Mouse (Mus musculus) thymus, postnatal 25 days (tissue): Measurements from ENCODE around the gene Lmx1a.

Source experiments
- DNase-seq: peaks from one replicate; pipeline ENCODE4 v3.0.0; 2022

Lmx1a gene

GRCm38 (mm10) chr1:167789448-167789847 lies 100.4 kb downstream of the Lmx1a start:
- DNase-seq: no peak

GRCm38 (mm10) chr1:167790688-167791087 lies 101.7 kb downstream of the Lmx1a start:
- DNase-seq: no peak

GRCm38 (mm10) chr1:167791221-167791620 lies 102.2 kb downstream of the Lmx1a start:
- no peak for DNase-seq

GRCm38 (mm10) chr1:167801923-167802322 lies 112.9 kb downstream of the Lmx1a start:
- no peak for DNase-seq

- no peak for DNase-seq
These were observed 113.7 kb downstream of the Lmx1a start for GRCm38 (mm10) chr1:167802510-167803271.

GRCm38 (mm10) chr1:167803351-167803981 lies 114.4 kb downstream of the Lmx1a start:
- DNase-seq: no peak

- DNase-seq: no peak
These were observed 115.8 kb downstream of the Lmx1a start for GRCm38 (mm10) chr1:167804836-167805235.

- DNase-seq: no peak
These were observed 122.1 kb downstream of the Lmx1a start for GRCm38 (mm10) chr1:167811141-167811540.

- DNase-seq: no peak
These were observed 126.1 kb downstream of the Lmx1a start for GRCm38 (mm10) chr1:167815166-167815565.

GRCm38 (mm10) chr1:167817028-167817427 lies 128.0 kb downstream of the Lmx1a start:
- DNase-seq: no peak

GRCm38 (mm10) chr1:167817616-167818015 lies 128.6 kb downstream of the Lmx1a start:
- DNase-seq: no peak

- DNase-seq: no peak
These were observed 131.0 kb downstream of the Lmx1a start for GRCm38 (mm10) chr1:167820031-167820430.

- DNase-seq: no peak
These were observed 132.1 kb downstream of the Lmx1a start for GRCm38 (mm10) chr1:167821125-167821524.

GRCm38 (mm10) chr1:167830291-167830690 lies 141.3 kb downstream of the Lmx1a start:
- DNase-seq: no peak

GRCm38 (mm10) chr1:167831601-167832000 lies 142.6 kb downstream of the Lmx1a start:
- no peak for DNase-seq

GRCm38 (mm10) chr1:167854801-167855200 lies 165.8 kb downstream of the Lmx1a start:
- no peak for DNase-seq

- no peak for DNase-seq
These were observed 183.0 kb downstream of the Lmx1a start for GRCm38 (mm10) chr1:167872028-167872427.

GRCm38 (mm10) chr1:167874099-167874498 lies 185.1 kb downstream of the Lmx1a start:
- no peak for DNase-seq

GRCm38 (mm10) chr1:167877931-167878330 lies 188.9 kb downstream of the Lmx1a start:
- no peak for DNase-seq

- DNase-seq: no peak
These were observed 189.3 kb downstream of the Lmx1a start for GRCm38 (mm10) chr1:167878354-167878753.

GRCm38 (mm10) chr1:167885776-167886175 lies 196.7 kb downstream of the Lmx1a start:
- no peak for DNase-seq

GRCm38 (mm10) chr1:167888120-167888519 lies 199.1 kb downstream of the Lmx1a start:
- DNase-seq: no peak

GRCm38 (mm10) chr1:167888816-167889215 lies 199.8 kb downstream of the Lmx1a start:
- no peak for DNase-seq

- DNase-seq: no peak
These were observed 207.2 kb downstream of the Lmx1a start for GRCm38 (mm10) chr1:167896234-167896633.
